Mouse (Mus musculus) small intestine, adult 2 months (tissue): ENCODE data around the gene Hdac4.

Source experiments
- CTCF ChIP-seq: fragments of 200-500 bp; IDR thresholded peaks from 2 replicates; pipeline ENCODE4 v1.5.1; 2012; ENCODE audit warnings: low read depth, mild to moderate bottlenecking, control low read depth, inconsistent platforms, low read length, moderate library complexity, mixed read lengths; ENCODE audit not compliant: insufficient replicate concordance, insufficient read length; ENCODE audit errors: extremely low read depth
- POLR2A ChIP-seq: fragments of 200-500 bp; IDR thresholded peaks from 2 replicates; pipeline ENCODE4 v1.6.1; 2012; ENCODE audit warnings: low read depth, mild to moderate bottlenecking, control low read depth, inconsistent platforms, low read length, moderate library complexity

DNA sequence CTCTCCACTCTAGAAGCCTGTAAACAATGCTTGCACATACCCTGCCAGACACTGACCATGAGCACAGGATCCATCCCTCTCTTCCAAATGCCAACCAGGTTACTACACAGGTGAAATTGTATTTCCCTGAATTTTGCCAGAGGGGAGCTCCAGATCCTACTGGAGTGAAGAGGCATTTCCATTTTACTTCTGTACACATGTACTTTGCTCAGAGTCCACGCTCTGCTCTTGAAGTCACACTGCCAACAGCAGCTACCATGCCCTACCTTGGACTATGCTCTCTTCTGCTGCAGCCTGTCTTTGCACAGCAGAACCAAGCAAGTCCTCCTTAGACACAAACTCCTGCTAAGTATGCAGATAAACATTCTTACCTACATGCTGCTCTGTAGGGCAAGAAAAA is 206.6 kb downstream of the Hdac4 start:
- TF ChIP-seq POLR2A (no peak), CTCF (no peak)
